Mouse (Mus musculus): ENCODE measurements around the gene Atg16l1.

Gene Atg16l1

DNA sequence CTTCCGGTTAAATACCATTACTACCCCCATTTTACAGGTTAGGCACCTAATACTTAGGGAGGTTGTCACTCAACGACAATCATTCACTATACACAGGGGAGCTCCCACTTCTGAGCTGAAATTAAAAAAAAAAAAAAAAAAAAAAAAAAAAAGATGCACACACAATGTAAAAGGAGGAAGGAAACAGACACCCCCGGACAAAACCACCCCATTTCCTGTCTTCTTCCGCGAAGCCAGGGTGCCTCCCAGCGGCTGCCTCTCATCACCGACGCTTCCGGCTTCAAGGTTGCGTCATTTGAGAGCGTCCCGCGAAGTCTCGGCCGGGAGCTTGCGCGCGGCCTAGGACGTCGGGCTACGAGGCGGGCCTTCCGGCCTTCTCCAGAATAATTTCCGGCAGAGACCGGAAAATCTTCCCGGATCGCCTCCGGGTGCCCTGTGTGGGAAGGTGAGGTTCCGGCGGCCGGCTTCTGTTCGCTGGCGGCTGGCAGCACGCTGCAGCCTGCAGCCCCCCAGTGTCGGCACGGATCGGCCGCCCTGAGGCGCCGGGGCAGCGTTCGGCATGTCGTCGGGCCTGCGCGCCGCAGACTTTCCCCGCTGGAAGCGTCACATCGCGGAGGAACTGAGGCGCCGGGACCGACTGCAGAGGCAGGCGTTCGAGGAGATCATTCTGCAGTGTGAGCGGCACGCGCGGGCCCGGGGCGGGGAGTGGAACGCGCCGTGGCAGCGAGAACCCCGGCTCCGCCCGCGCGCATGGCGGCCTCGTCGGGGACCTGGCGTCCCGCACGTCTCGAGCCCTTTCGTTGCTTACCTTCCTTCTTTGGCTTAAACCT is at the start of gene Atg16l1:
Atg16l1 (plus strand) TSS at position 230 of the 830 bp plus-strand sequence.
- DNase-seq (ENCODE audit: low spot score), result peak; percentile 95

DNA sequence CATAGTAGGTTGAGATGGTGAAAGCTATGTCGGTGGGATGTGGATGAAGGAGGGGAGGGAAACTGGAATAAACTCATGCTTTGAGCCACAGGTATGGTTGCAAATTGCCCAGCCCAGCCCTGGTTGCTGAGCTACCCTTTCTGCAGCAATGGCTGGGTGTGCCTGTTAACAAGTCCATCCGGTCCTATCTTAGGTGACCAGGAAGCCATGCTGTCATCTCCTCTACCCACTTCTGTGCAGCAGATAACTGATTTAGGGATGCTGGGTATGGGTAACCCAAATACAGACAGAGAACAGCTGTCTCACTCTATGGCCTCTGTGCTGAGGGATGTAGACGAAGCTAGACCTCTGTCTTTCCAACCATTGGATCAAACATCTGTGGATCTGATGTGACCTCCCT is 49.3 kb upstream of the Atg16l1 start:
- DNase-seq (ENCODE audit: low spot score), result no peak

DNA sequence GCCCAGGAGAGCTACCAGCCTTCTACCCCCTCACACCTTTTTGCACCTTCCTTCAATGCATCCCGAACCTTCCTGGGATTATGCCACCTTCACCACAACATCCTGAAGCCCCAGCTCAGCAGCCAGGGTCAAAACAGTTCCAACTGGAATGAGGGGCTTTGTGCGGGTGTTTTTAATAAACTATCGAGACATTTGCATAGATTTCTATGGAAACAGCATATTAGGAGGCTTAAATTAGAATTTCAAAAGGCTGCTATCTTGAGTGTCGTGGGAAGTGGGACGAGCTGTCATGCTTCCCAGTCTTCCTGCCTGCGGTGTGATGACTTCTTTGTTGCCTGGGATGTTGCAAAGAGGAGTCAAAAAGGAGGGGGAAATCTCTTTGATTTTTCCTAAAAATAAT is 46.6 kb upstream of the Atg16l1 start:
- no peak for DNase-seq (ENCODE audit: low spot score)

DNA sequence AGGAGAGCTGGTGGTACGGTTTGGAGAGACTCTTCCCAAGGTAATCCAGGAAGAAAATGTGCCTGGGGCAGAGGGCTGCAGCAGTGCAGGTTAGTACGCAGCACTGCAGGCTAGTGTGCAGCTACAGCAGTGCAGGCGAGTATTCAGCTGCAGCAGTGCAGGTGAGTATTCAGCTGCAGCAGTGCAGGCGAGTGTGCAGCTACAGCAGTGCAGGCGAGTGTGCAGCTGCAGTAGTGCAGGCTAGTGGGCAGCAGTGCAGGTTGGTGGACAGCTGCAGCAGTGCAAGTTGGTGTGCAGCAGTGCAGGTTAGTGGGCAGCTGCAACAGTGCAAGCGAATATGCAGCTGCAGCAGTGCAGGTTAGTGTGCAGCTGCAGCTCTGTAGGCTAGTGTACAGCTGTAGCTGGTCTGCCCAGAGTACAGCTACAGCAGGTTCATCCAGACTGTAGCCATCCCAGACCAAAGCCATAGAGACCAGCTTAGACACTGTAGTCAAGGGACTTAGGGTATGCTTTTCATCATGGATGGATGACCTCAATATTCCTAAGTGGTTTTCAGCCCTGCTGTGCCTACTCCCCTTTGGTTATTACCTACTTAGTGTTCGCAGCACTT is 45.9 kb upstream of the Atg16l1 start:
- no peak for DNase-seq (ENCODE audit: low spot score)

DNA sequence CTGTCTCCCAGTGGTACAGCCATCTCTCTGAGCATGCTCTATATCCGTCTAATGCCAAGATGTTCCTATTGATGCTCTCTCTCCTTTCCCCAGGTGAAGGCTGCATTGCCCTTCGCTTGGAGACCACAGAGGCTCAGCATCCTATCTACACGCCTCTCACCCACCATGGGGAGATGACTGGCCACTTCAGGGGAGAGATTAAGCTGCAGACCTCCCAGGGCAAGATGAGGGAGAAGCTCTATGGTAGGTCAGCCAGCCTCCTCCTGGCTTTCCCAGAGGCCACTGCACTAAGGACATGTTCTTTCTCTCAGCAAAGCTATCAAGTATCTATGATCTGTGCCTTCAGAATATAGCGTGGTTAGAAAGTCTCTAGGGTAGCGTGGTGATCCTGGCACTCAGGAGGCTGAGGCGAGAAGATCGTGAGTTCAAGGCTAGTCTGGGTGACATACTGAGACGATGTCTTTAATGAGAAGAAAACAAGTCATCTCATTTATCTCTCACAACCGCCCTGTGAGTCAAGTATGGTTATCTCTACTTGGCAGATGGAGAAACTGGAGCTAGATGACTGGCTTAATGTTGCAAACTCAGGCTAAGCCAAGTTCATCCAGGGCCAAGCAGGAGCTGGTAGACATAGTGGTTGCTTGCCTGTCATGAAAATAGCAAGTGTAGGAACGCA is 43.6 kb upstream of the Atg16l1 start:
- DNase-seq (ENCODE audit: low spot score), result no peak

DNA sequence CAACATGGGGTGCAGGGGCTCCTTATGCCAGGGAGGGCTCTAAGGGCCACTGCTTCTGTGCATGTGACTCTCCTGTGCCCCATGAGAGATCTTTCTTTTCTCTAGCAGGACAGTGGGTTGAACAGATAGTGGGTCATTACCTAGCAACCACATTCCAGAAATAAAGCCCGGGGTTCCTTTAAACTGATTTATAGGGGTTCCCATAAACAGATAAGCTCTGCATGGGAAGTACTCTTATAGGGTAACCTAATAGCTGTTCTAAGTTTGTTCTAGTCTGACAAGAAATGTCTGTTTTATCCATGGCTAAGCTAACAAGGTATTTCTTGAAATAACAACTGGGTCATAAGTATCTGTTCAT is 43.1 kb upstream of the Atg16l1 start:
- DNase-seq (ENCODE audit: low spot score), result no peak

DNA sequence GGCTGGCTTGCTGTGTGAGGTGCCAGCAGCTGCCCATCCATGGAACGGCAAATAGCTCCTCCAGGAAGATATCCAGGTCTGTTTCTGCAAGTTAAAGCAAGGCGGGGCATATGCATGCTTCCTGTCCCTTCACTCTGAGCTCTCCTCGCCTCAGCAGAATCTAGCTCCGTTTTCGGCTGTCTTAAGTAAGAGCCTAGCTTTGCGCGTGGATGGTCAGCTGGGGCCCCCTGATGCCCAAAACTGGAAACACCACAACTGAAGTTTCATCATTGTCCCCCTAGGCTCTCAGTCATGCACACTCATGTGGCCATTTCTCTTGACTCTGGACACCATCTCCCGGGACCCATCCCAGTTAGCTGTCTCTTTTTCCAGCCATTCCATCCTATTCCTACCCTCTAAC is 34.3 kb upstream of the Atg16l1 start:
- peak; percentile 69 for DNase-seq (ENCODE audit: low spot score)

DNA sequence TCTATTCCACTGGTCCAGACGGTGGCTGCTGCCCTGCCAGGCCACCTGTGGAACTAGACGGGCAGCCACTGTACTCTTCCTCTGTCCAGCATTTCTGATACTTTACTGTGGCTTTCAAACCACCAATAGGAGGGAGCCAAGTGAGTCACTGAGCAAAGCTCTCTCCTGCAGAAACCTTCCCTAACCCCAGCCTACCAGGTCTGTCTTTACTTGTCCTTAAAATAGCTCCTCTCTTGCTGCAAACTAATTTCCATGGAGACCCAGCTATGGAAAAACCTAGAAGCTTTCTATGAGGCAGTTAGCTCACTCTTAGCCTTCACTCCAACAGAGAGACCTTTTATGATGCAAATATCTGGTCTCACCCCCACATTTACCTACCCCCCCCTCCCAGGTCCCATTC is 33.6 kb upstream of the Atg16l1 start:
- no peak for DNase-seq (ENCODE audit: low spot score)

DNA sequence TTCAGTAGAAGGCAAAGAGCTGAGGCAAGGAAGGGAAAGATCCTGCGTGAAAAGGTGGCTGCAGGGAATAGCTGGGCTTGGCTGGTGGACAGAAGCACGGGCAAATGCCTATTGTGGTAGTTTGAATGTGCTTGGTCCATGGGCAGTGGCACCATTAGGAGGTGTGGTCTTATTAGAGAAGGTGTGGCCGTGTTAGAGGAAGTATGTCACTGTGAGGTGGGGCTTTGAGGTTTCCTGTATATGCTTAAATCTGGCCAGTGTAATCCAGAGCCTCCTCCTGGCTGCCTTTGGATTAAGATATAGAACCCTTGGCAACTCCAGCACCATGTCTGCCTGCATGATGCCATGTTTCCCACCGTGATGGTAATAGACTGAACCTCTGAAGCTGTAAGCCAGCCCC is 32.3 kb upstream of the Atg16l1 start:
- no peak for DNase-seq (ENCODE audit: low spot score)

DNA sequence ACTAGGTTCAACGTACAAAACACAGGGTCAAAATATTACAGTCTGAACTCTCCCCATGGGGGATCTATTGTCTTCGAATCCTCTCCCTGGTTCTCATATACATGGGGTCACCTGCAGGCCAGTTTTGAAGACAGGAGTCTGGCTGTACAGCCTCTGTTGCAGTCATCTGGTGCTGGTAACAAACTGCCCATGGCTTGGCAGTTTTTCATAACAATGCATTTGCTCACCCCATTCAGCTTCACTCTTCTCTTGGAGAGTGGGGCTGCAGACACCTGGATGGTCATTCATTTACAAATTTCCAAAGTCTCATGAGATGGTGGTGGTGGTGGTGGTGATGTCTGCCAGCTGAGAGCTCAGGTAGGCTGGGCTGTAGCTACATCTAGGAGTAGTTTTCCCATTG is 26.6 kb upstream of the Atg16l1 start:
- no peak for DNase-seq (ENCODE audit: low spot score)

DNA sequence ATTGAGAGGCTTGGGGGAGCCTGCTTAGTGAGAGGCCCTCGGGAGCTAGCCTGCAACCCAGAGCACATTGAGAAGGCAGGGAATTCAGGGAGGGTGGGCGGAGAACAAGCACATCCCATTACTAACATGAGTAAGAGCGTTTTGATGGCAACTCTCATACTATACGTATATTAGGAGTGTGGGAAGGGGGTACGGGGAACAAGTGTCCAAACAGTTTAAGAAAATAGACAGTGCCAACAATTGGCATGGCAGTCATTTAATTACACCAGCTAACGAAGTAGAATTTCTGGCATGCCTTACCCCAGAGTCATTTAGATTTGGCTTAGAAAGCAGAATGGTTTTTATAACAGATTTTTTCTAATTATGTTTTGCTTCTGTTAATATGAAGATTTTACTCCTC is 25.8 kb upstream of the Atg16l1 start:
- DNase-seq (ENCODE audit: low spot score), result no peak

DNA sequence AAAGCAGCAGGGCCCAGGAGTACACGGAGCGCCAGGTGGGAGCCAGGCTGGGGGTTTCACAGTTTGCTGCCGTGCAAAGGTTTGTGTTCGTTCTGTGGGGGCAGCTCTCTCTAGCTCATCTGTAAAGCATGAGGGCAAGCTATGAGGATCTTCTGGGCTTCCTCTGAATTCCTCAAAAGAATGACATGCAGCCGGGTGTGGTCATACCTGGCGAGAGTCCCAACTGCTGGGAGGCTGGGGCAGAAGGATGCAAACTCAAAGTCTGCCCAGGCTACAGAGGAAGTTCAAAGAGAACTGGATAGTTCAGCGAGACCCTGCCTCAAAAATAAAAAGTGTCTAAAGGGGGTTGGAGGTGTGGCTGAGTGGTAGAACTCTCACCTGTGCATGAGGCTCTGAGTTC is 25.4 kb upstream of the Atg16l1 start:
- no peak for DNase-seq (ENCODE audit: low spot score)

DNA sequence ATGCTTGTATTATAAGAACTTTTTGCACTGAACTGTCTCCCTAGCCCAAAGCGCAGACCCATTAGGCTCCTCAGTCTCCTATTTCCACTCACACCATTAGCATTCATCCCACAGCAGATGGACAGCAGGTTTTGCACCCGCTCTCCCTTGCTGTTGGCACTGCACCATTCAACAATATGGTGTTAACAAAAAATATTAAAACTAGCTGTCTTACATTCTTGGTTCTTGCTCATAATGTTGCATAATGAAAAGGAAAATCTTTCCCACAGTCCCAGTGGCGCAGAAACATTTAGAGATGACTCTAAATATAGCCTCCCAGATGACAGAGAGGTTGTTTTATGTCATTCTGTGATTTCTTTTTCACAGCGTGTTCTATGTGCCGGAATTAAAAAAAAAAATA is 22.5 kb upstream of the Atg16l1 start:
- no peak for DNase-seq (ENCODE audit: low spot score)

DNA sequence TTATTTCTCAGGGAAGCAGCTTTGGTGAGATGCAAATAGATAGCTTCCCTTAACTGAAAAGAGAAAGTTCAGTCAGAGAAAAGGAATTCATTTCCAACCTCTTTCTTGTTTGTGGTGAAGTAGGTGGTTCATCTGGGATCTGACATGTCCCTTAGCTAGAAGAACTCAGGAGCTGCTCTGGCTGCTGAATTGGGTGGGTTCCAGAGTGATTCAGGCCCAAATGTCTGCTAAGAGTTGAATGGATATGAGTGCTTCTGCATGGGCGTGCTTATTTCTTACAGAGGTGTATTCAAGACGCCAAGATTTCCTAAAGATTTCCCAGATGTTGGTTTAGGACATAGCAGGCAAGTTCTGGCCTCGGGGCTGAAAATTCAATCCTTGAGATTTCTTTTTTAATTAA is 21.5 kb upstream of the Atg16l1 start:
- DNase-seq (ENCODE audit: low spot score), result no peak

DNA sequence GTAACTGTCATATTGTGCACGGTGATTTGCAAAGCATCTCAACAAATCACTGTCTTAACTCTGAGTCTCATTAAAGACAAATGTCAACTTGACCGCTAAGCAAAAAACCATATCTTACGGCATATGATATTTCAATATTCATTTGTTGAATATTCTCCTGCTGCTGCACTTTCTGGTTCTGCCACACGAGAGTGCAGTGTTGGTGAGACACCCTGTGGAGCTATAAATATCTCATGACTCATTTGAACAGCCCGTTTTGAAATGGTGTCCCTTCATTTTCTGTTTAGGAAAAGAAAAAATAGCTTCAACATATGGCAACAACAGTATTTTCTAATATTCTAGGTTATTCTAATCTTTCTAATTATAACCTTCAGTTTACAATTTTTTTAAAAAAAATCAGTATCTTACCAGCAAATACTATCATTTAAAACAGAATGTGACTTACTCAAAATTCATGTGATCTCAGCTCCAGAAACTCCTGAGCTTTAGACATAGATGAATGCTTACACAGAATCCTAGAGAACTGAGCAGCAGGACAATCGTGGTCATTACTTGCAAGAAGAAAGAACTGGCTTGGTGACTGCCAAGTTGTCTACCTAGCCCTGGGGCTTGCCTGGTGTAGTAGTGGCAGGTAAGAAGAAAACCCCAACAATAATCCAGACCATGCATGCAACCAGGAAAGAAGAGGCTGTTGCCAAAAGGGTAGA is 14.9 kb upstream of the Atg16l1 start:
- no peak for DNase-seq (ENCODE audit: low spot score)

DNA sequence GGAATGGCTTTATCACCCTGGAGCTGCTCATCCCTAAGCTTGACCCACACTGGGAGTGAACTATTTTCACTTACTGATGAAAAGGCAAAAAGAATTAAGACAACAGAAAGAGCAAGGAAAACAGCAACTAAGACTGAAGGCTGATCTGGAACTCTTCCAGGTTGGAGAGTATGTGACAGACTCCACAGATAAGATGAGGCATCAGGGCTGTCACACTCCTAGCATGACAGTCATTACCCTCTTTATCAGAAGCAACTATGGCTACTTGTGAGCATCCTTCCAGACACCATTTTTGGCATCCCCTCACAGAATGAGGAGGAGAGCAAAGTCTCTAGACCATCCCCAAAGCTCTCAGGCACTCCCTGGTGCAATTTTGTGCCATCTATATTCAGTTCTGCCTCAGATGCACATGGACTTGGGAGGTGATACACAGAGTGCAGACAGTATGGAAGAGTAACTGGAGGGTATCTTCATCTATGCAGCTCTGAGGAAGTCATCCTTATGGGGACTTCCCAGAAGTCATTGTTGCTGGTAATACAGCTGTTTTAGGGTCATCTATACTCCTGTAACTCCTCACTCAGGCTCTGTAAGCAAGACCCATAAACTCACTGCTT is 6.2 kb upstream of the Atg16l1 start:
- DNase-seq (ENCODE audit: low spot score), result no peak

DNA sequence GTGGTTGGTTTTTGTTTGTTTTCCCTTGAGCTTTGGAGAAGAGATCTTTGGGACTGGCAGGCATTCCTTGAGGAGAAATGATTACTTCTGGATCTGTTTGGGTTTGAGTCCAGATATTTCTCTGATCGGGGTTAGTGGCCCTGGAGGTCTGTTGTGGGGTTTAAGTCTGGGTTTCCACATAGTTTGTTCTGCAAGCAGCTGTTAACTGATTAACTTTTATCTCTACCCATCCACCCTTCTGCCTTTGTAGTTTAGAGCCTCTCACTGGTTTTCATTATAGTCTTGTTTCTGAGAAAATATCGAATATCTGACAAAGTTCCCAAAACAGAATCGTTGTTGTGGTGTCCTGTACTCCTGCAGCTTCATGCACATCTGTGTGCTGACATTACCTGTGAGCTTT is 8.2 kb downstream of the Atg16l1 start:
- DNase-seq (ENCODE audit: low spot score), result no peak

DNA sequence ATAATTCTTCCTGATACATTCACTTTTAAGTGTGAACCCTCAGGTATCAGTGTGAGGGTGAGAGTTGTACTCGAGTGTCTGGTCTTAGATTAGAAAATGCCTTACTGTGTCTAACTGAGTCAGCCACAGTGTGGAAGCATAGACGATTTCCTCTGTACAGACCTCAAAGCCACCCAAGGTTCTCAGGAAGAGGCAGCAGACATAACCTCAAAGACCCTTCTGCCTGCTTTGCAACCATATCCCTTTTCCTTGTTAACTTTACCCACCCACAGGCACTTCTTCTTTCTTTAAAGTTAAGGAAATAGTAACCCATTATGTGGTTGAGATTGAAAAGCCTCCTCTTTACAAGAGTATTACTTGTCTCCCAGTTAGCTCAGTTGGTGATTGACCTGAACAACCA is 10.1 kb downstream of the Atg16l1 start:
- no peak for DNase-seq (ENCODE audit: low spot score)

DNA sequence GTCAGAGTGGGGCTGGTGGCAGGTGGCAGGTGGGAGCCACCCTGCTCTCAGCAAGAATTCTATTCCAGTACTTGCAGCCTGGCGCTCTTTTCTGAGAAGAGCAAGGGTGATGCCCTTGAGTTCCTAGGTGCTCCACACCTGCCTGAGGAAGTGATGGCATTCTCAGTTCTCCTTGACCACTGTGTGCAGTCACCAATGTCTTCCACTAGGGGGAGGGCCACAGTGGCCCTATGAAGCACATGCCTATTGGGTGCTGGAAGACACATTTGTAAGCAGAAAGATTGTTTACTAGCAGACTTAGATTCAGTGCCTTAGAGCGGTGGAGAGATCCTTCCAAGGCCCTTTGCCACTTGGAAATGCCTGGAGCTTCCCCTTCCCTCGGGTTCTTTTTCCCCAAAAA is 10.6 kb downstream of the Atg16l1 start:
- peak; percentile 20 for DNase-seq (ENCODE audit: low spot score)

DNA sequence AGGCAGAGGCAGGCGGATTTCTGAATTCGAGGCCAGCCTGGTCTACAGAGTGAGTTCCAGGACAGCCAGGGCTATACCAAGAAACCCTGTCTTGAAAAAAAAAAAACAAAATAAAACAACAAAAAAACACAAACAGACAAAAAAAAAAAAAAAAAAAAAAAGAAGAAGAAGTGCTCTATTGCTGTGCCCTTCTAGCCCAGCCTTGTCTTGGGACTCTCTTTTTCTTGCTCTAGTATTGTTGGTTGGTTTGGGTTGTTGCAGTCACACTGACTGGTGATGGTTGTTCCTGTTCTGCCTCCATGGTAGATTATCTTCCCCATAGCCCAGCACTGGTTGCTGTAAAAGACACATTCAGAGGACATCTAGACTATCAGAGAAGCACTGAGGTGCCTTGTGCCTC is 13.6 kb downstream of the Atg16l1 start:
- DNase-seq (ENCODE audit: low spot score), result no peak

DNA sequence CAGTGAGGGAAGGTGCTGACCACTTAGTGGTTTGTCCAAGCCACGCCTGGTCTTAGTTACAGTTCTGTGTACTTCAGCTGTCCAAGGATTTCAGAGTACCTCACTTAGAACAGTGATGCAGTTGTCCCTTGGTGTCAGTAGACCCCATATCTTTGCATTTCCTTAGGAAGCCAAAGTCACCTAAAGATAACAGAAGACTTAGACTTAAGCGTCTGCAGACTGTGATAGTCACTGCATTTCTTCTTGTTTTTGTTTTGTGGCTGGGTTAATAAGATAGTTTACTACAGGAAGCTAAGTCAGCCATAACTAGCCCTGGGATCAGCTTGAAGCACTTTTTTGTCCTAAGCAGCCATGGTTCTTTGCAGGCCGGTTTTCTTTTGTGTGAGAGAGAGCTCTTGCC is 14.8 kb downstream of the Atg16l1 start:
- DNase-seq (ENCODE audit: low spot score), result no peak

DNA sequence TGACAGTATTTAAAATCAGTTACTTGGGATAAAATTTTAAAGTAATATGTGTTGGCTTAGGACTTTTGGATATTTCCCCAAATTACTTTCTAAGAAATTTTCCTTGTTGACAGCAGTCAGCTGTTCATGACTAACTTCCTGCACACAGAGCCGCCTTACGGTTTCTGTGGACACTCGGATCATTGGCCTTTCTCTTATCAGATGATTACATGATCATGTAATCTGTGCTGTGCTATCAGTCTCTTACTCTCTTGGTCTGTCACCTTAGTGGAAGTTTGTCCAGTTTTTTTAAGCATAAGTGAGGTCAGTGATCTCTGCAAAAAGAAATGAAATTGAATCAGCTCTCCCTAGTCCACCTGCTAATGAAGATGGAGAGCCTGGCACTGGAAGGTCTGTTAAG is 16.1 kb downstream of the Atg16l1 start:
- DNase-seq (ENCODE audit: low spot score), result no peak

All from retina, embryonic 14.5 days (tissue).